Comparison of ENCODE assay signal across 9 mouse cellular contexts in the genomic region with DNA sequence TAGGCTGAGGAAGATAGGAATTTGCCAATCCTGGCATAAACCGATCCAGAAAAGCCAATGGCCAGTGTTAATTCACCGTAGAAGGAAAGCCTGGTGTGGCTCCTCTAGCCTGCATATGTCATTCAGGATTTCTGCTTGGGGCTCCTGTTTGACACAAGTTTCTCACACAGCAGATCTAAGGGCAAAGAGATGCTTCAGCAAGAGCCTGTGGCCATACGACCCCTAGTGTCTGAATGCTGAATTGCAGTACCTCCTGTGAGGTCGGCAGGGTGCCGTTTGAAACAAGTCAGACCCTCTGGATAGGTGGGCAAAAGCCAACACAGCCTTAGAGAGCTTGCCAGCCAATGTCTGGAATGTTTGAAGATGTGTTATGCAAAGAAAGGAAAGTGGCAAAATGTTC. TPM values are rescaled to one million over a fixed set of nuclear protein-coding genes. Genes with fewer than 3 reads are reported as not detected.
DNase-seq lines count a peak whose midpoint lies in the region; ATAC-seq and TF ChIP-seq lines count a peak whose summit lies in the region.
"Had no signal": no experiment of that assay in that cellular context is flagged by ENCODE, and none has a peak within 500 bp of the region (broad histone marks: within the 10 kb centered on the region; RNA-seq: fewer than 3 reads in every experiment).

No protein-coding gene starts in this region.

- H3K4me1 ChIP-seq in liver, embryonic 11.5 days (replicated peaks; ENCODE audit: control insufficient read depth, insufficient read depth, low read length) = no peaks in the 10 kb centered on the region
- H3K4me1 ChIP-seq: limb, embryonic 15.5 days had no signal

- no peak overlapping the region for H3ac ChIP-seq in C2C12 (ENCODE audit: control insufficient read depth, insufficient read length, low read depth)

- POLR2A ChIA-PET in Patski (lab: Charles Lee) = no interaction called here

- peak; percentile 47 for ATAC-seq in Patski
- no peak; the same call in 1 of the 2 replicates for ATAC-seq in liver, embryonic 11.5 days (replicated peaks; ENCODE audit: low FRiP score)

- H3K27me3 ChIP-seq in C2C12 (ENCODE audit: control insufficient read depth, insufficient read depth, insufficient read length) (no peaks in the 10 kb centered on the region), Patski (peaks cover 11% of the 10 kb centered on the region)
- no peaks in the 10 kb centered on the region for H3K27me3 ChIP-seq in liver, embryonic 11.5 days (replicated peaks; ENCODE audit: control insufficient read depth, insufficient read depth, low read length)
- H3K27me3 ChIP-seq: limb, embryonic 15.5 days had no signal

- H3K4me2 ChIP-seq in liver, embryonic 11.5 days = no peak overlapping the region
- H3K4me2 ChIP-seq: limb, embryonic 15.5 days had no signal

- H3K27ac ChIP-seq in liver, embryonic 11.5 days (ENCODE audit: low read depth, low read length) = no peak overlapping the region
- H3K27ac ChIP-seq: limb, embryonic 15.5 days had no signal

- H3K36me3 ChIP-seq in C2C12 (ENCODE audit: control insufficient read depth, insufficient read depth) = no peaks in the 10 kb centered on the region
- no peaks in the 10 kb centered on the region for H3K36me3 ChIP-seq in liver, embryonic 11.5 days (ENCODE audit: control insufficient read depth, insufficient read depth, low read length)
- H3K36me3 ChIP-seq: limb, embryonic 15.5 days had no signal

- no peak overlapping the region for H3K4me3 ChIP-seq in C2C12 (ENCODE audit: insufficient read depth, poor library complexity, severe bottlenecking)
- H3K4me3 ChIP-seq in liver, embryonic 11.5 days (ENCODE audit: low read depth, low read length) = no peak overlapping the region
- H3K4me3 ChIP-seq: limb, embryonic 15.5 days had no signal

- CTCF ChIA-PET in Patski (lab: Charles Lee) = no interaction called here

- in situ Hi-C loops in Patski (cut with MboI; ENCODE audit: low pct_unique_long_range_greater_than_20kb) = no loop called here

- no peaks in the 10 kb centered on the region for H3K9me3 ChIP-seq in liver, embryonic 11.5 days (ENCODE audit: control insufficient read depth, low read length)
- H3K9me3 ChIP-seq: limb, embryonic 15.5 days had no signal

- WGBS in liver, embryonic 11.5 days = 22% methylated on average over 5 of the region's 5 CpGs

- no peak overlapping the region for H3K9ac ChIP-seq in liver, embryonic 11.5 days (ENCODE audit: low read depth, low read length)
- H3K9ac ChIP-seq: limb, embryonic 15.5 days had no signal

- H3K79me3 ChIP-seq in C2C12 (ENCODE audit: low read depth) = no peaks in the 10 kb centered on the region

- TF ChIP-seq CTCF in C2C12 (IDR thresholded peaks at IDR 0.05; ENCODE audit: control insufficient read depth, insufficient read depth, insufficient read length) = peak; percentile 63
- peak; percentile 88 for TF ChIP-seq CTCF in Patski (IDR thresholded peaks at IDR 0.05)

- no peaks in the 10 kb centered on the region for H3K79me2 ChIP-seq in C2C12 (ENCODE audit: control insufficient read depth, insufficient read depth)

- peak; percentile 17 for DNase-seq in Patski (ENCODE audit: low read depth, low spot score)
- peak; percentile 71 for DNase-seq in cerebellum, adult 9-11 months
- DNase-seq in frontal cortex, postnatal 14 days (ENCODE audit: low spot score in 2 of 2) = peak; percentile 12 to 56
- DNase-seq in kidney, adult 9 months = peak; percentile 68
- peak; percentile 39 for DNase-seq in liver, embryonic 11.5 days (ENCODE audit: low spot score)
- DNase-seq in ovary, postnatal 10 days (ENCODE audit: low spot score) = peak; percentile 12
- peak; percentile 71 for DNase-seq in thymus, postnatal 14 days

TF ChIP-seq in C2C12, 6 proteins besides CTCF, POLR2A, EP300 and RAD21:
- TF ChIP-seq MAX (IDR thresholded peaks at IDR 0.05) (no peak), MYOD1 (IDR thresholded peaks at IDR 0.05; ENCODE audit: control insufficient read depth, insufficient read length, low read depth) (no peak), MYOG (IDR thresholded peaks at IDR 0.05; ENCODE audit: control insufficient read depth, extremely low read depth, insufficient read length) (no peak), USF1 (IDR thresholded peaks at IDR 0.05; ENCODE audit: low read depth) (no peak), CEBPB (IDR thresholded peaks at IDR 0.05; ENCODE audit: low read depth) (no peak), FOSL1 (IDR thresholded peaks at IDR 0.05; ENCODE audit: insufficient read depth, low read length, poor library complexity, severe bottlenecking) (no peak)

RNA-seq across cellular contexts. Expression of a gene that starts 43.7 kb away (rescaled TPM):
- polyA plus RNA-seq in C2C12 (2012; fragmentation: generic; extraction: Trizol) = 350 TPM
- 685 TPM for polyA plus RNA-seq in Patski (2021)
- polyA plus RNA-seq in liver, embryonic 11.5 days (2014; fragmentation: Nextera tagmentation; extraction: Ambion mirVana) = 814 and 841 TPM in 2 replicates

RNA-seq across cellular contexts. Expression of a gene that starts 44.4 kb away (rescaled TPM):
- 11.7 TPM for polyA plus RNA-seq in C2C12 (2012; fragmentation: generic; extraction: Trizol)
- 41.0 TPM for polyA plus RNA-seq in Patski (2021)
- 37.5 and 40.9 TPM in 2 replicates for polyA plus RNA-seq in liver, embryonic 11.5 days (2014; fragmentation: Nextera tagmentation; extraction: Ambion mirVana)

Comparison
In these comparisons a context has a peak if more than half of its experiments do, and no peak if none do; other contexts are left out.
1. DNase-seq: peak in every context shown above with its lines; median percentile 71 in cerebellum, adult 9-11 months; 71 in thymus, postnatal 14 days; 68 in kidney, adult 9 months; 39 in liver, embryonic 11.5 days; 34 in frontal cortex, postnatal 14 days; 17 in Patski; 12 in ovary, postnatal 10 days.